Mouse (Mus musculus) activated CD4-positive, CD25-positive, alpha-beta regulatory T cell, adult 4 months (primary cell): ENCODE data around the gene Nlrc5. TPM values are rescaled to one million over a fixed set of nuclear protein-coding genes. Genes with fewer than 3 reads are reported as not detected.

ENCODE experiments used
- ATAC-seq: one replicate; pipeline ENCODE4 v1.8.0; 2017
- polyA plus RNA-seq, 2 experiments: library from polyadenylated mRNA; unstranded; fragments of 100-300 nt; shearing (Covaris generic); gene quantifications; one replicate each; pipeline ENCODE4 v1.2.1; 2017

The Nlrc5 gene
- polyA plus RNA-seq, 2 experiments from 2014 or later: 141 to 153 TPM

GRCm38 (mm10) chr8:94532000-94532399 is 97.8 kb downstream of the Nlrc5 start:
- ATAC-seq: no peak

GRCm38 (mm10) chr8:94532525-94532872 is 98.3 kb downstream of the Nlrc5 start:
- no peak for ATAC-seq

GRCm38 (mm10) chr8:94532873-94533671 is 98.9 kb downstream of the Nlrc5 start, which contains the start of gene Cpne2:
Gene Cpne2 (plus strand): TSS chr8:94532990.
- ATAC-seq: peak; percentile 89

GRCm38 (mm10) chr8:94534612-94535011 is 100.5 kb downstream of the Nlrc5 start:
- ATAC-seq: no peak

DNA sequence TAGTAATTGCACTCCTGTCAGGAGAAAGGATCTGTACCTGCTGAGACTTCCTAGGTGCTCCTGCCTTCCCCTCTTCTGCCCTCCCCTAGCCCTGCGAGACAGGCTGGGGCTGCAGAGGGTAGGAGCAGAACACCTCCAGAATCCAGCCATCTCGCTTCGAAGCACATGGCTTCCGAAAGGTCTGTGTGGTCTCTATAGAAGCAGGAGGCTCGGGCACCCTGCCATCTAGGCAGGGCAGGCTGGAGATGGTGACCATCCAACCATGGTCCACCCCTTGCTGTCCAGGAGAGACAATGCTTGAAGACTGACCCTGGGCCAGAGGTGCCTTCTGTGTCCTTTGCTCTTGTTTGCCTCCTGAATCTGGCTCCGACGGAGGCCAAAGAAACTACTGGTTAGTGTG is 101.5 kb downstream of the Nlrc5 start:
- no peak for ATAC-seq

DNA sequence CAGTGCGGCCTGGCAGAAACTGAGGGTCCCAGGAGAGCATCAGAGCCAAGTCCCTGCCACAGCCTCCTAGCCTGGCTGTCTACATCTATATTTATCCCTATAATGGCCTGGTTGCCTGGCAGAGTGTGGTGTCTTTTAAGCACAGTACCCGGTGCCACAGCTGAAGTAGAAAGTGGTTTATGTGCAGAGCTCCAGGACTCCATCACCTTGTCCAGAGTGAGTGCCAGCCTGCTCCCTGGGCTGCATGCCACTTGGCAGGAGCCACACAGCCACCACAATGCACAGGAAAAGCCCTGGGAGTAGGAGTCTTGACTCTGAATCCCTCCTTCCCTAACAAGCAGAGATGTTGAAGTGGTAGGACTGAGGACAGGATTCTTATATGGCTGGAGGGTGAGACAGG is 103.3 kb downstream of the Nlrc5 start:
- ATAC-seq: no peak

DNA sequence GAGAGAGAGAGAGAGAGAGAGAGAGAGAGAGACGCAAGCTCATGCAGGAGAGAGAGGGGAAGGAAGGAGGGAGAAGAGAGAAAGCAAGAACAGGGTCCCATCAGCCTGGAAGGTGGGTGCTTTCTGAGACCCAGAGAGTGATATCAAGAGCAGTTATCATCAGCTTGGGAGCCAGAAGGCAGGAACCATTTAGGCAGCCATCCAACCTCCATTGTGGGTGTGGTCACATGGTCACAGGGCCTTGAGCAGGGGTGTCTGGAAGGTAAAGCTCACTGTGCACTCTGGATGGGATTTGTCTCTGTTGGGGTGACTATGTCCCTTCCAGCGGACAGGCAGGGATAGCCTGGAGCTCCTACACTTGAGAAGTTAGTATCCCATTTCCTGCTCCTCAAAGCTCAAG is 105.9 kb downstream of the Nlrc5 start:
- ATAC-seq: no peak

- ATAC-seq: no peak
Observed at GRCm38 (mm10) chr8:94540889-94541795, 107.0 kb downstream of the Nlrc5 start.

DNA sequence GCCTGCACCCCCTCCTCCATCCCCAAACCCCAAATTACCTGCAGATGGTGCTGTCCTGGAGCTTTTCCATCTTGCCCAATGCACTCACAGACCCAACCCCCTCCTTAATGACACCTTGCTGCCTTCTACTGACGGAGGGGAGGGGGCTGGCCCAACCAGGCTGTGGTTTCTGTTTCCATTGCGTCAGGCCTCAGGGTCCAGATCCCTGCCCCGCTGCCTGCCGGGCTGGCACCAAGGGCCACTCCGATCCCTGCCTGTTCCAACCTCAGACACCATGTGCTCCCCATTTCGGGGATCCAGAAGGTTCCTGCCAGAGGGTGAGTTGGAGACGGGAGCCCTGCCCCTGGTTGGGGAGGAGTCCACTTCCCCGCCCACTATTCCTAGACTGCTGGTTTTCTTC is 109.8 kb downstream of the Nlrc5 start:
- ATAC-seq: no peak

DNA sequence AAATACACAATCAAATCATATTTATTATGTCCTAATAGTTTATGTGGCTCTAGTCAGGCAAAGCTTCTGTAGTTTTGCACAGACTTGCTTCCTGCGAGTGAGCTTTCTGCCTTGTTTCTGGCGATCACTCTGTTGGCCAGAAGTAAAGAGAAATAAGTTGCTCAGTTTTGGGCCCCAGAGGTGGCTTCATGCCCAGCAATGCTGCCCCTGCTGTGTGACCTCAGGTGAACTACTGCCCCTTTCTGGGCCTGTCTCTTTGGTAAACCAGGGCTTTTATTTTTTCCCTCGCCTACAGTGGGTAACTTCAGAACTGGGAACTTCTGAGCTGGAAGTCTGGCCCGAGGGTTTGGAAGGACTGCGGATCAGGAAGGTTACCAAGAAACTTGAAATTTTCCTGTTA is 114.9 kb downstream of the Nlrc5 start:
- no peak for ATAC-seq

DNA sequence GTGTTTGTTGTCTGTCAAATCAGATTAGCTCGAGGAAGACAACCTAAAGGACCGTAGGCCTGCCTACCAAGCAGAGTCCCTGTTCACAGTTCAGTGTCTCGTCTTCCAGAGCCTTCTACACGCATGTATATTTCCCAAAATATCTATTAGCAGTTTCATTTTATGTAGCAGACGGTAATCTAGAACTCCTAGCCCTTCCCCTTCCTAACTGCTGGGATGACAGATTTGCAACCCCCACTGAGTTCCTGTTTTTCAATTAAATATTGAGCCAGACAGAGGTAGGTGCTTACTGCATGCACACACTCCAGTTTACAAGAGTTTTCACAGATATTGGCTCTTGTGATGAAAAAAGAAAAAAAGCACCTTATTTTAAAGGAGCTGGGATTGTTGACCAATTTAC is 115.3 kb downstream of the Nlrc5 start:
- ATAC-seq: no peak

GRCm38 (mm10) chr8:94549998-94550397 is 115.8 kb downstream of the Nlrc5 start:
- ATAC-seq: no peak

- no peak for ATAC-seq
Observed at GRCm38 (mm10) chr8:94551471-94552422, 117.6 kb downstream of the Nlrc5 start.

- no peak for ATAC-seq
Observed at GRCm38 (mm10) chr8:94552696-94553095, 118.5 kb downstream of the Nlrc5 start.

DNA sequence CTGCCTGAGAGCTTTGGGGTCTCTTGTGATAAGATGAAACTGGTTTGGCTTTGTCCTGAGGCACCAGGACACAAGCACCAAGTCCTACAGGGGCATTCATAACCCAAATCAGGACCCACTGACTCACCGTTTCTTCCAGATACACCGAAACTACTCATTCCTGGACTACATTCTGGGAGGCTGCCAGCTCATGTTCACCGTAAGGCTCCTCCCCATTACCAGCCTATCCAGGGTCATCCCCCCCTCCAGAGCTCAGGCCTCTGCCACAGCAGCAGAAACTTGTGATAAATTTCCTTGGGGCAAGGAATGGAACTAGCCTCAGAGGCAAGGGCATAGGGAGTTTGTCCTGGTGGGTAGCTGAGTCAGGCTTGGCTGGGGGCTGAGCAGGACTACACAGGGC is 123.1 kb downstream of the Nlrc5 start:
- no peak for ATAC-seq

- no peak for ATAC-seq
Observed at GRCm38 (mm10) chr8:94561256-94561655, 127.1 kb downstream of the Nlrc5 start.

DNA sequence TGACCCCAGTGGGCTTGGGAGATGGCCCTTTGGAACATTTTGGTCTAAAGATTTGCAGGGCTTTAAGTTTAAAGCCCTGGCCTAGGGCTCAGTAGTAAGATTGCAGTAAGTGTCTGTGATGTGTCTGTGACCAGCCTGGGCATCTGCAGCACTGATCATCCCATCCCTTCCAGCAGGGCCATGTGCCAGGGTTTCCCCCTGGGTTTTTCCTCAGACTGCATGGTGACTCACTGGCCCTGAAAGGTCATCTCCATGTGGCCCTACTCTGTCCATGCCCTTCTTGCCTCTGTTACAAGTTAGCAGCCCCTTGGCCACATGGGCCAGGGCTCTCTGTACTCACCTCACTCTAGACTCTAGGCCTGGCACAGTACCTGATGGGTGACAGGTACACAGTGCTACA is 130.3 kb downstream of the Nlrc5 start:
- ATAC-seq: no peak

- ATAC-seq: no peak
Observed at GRCm38 (mm10) chr8:94566033-94566432, 131.9 kb downstream of the Nlrc5 start.

DNA sequence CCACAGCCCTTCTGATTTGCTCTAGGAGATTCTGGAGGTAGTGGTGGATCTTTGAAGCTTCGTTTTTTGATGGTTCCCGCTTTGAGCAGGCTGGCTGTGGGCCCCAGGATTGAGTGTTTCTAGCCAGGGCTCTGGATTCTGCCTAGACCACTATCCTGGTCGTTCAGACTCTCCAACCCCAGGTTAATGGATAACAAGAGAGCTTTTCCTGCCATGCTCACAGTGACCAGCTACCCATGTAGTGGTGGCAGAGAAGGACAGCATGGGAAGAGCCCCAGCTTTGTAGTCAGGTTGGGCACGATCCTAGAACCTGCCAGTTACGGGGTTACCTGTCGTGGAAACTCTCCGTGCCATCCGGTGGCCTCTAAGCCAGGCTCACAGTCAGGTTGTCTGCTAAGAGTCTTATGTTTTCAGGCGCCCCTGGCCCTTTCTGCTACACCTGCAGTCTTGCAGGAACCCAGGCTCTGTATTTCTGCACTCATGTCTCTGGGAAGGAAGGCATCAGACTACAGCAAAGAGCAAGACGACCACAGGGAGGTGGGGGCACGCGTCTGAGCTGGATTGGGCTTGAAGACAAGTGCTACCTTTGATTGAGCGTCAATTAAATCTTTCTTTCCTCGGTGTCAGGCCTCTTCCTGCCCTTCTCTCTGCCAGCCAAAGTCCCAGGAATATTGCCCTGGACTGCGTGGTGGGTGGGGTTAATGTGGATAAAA is 132.4 kb downstream of the Nlrc5 start:
- no peak for ATAC-seq

DNA sequence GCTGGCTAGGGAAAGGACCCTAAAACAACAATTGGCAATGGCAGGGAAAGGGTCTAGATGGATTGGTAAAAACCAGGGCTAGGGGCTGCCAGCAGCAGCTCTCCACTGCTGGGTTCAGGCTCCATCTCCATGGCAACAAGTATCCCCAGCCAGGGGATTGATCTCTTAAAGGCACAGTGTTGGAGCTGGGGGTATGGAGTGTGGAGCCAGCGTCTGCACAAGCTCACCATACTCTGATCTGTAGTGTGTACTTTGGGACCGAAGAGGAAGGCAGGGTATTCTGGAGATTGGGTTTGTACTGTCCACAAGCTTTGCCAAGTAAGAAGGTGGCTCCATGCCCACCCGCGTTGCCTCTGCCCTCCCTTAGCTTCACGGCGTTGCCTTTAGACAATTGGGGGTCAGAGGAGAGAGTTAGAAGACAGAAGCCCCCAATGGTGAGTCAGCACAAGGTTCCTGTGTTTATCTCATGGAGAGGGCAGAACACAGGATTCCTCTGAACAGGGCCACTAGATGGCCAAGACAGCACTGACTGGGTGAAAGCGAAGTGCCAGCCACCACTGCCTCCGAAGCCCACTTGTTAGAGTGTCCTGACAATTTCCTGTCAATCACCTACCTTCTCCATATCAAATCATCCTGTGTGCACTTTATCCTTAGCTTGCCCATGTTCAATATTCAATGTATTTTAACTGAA is 133.1 kb downstream of the Nlrc5 start:
- no peak for ATAC-seq

GRCm38 (mm10) chr8:94568098-94568497 is 133.9 kb downstream of the Nlrc5 start:
- ATAC-seq: no peak
